21 mouse cellular contexts compared by ENCODE assay signal in genomic region chr5:100833841-100834240, GRCm38 (mm10).
"Had no signal": no experiment of that assay in that cellular context is flagged by ENCODE, and none has a peak within 500 bp of the region (broad histone marks: within the 10 kb centered on the region; RNA-seq: fewer than 3 reads in every experiment).

No protein-coding gene starts in this region.

- H3K9ac ChIP-seq: liver, postnatal 0 days; lung, embryonic 15.5 days; midbrain, embryonic 12.5 days; neural tube, embryonic 13.5 days; neural tube, embryonic 15.5 days; stomach, embryonic 15.5 days had no signal

- H3K4me1 ChIP-seq: lung, embryonic 15.5 days; midbrain, embryonic 10.5 days; midbrain, embryonic 12.5 days; neural tube, embryonic 13.5 days; neural tube, embryonic 15.5 days; stomach, embryonic 15.5 days had no signal

- H3K27ac ChIP-seq: lung, embryonic 15.5 days; midbrain, embryonic 10.5 days; midbrain, embryonic 12.5 days; neural tube, embryonic 13.5 days; neural tube, embryonic 15.5 days; stomach, embryonic 15.5 days had no signal

- H3K9me3 ChIP-seq: lung, embryonic 15.5 days; midbrain, embryonic 10.5 days; midbrain, embryonic 12.5 days; neural tube, embryonic 13.5 days; neural tube, embryonic 15.5 days; stomach, embryonic 15.5 days had no signal

- H3K27me3 ChIP-seq: lung, embryonic 15.5 days; midbrain, embryonic 12.5 days; neural tube, embryonic 13.5 days; neural tube, embryonic 15.5 days; stomach, embryonic 15.5 days had no signal

- H3K36me3 ChIP-seq: lung, embryonic 15.5 days; midbrain, embryonic 10.5 days; midbrain, embryonic 12.5 days; neural tube, embryonic 13.5 days; neural tube, embryonic 15.5 days; stomach, embryonic 15.5 days had no signal

- ATAC-seq: liver, postnatal 0 days; midbrain, embryonic 16.5 days had no signal

- DNase-seq: liver, postnatal 0 days; lung, adult 2 months; lung, postnatal 10 days; lung, postnatal 4 days; midbrain, embryonic 14.5 days; retina, postnatal 1 day; right cerebral cortex, adult 18-20 months; right cerebral cortex, postnatal 25 days; right cerebral cortex, postnatal 4 days; spleen, adult 18-20 months; thymus, adult 18-20 months; thymus, postnatal 14 days; thymus, postnatal 36 days had no signal

- H3K4me2 ChIP-seq: lung, embryonic 15.5 days; midbrain, embryonic 12.5 days; neural tube, embryonic 13.5 days; neural tube, embryonic 15.5 days; stomach, embryonic 15.5 days had no signal

- H3K4me3 ChIP-seq: lung, embryonic 15.5 days; midbrain, embryonic 10.5 days; midbrain, embryonic 12.5 days; myocyte; neural tube, embryonic 13.5 days; neural tube, embryonic 15.5 days; stomach, embryonic 15.5 days had no signal
